Mouse (Mus musculus) layer of hippocampus, adult 2 months (tissue): Measurements from ENCODE around the gene Lrrn4. TPM values are rescaled to one million over a fixed set of nuclear protein-coding genes. Genes with fewer than 3 reads are reported as not detected.

Source experiments
- DNase-seq, 2 experiments: peaks; one replicate each; pipeline ENCODE4 v3.0.0; 2022; ENCODE audit warnings: low spot score in 2 of 2
- H3K27ac ChIP-seq: fragments of 200-600 bp; 2 replicates; pipeline ENCODE4 v1.8.1; 2022
- H3K4me3 ChIP-seq: fragments of 200-600 bp; 2 replicates; pipeline ENCODE4 v1.8.1; 2022; ENCODE audit warnings: mild to moderate bottlenecking
- CTCF ChIP-seq: fragments of 200-600 bp; conservative IDR thresholded peaks from 2 replicates; pipeline ENCODE4 v1.8.1; 2022; ENCODE audit warnings: antibody characterized with exemption, mild to moderate bottlenecking, moderate library complexity
- total RNA-seq, 2 experiments: library from RNA; stranded (reverse); gene quantifications; 2 replicates each; pipeline ENCODE4 v1.2.3; 2021

Lrrn4 gene
- total RNA-seq, 2 experiments from 2014 or later, result 0.93 to 1.1 TPM

- Histone ChIP-seq H3K4me3 (no peak overlapping the region), H3K27ac (no peak overlapping the region)
- TF ChIP-seq CTCF, result no peak
- no peak for DNase-seq
Observed at GRCm38 (mm10) chr2:132900596-132900995, 19.9 kb upstream of the Lrrn4 start.

GRCm38 (mm10) chr2:132898211-132898610 is 17.5 kb upstream of the Lrrn4 start:
- DNase-seq, result no peak
- Histone ChIP-seq H3K27ac (no peak overlapping the region), H3K4me3 (no peak overlapping the region)
- TF ChIP-seq CTCF, result no peak

- no peak overlapping the region for H3K4me3 ChIP-seq
- no peak for TF ChIP-seq CTCF
- peak overlapping the region; percentile 69 for H3K27ac ChIP-seq
- peak in 1 of 2 experiments; percentile 23 for DNase-seq
Observed at GRCm38 (mm10) chr2:132893826-132894225, 13.1 kb upstream of the Lrrn4 start.

GRCm38 (mm10) chr2:132885312-132885711 is 4.6 kb upstream of the Lrrn4 start:
- TF ChIP-seq CTCF, result no peak
- no peak for DNase-seq
- Histone ChIP-seq H3K4me3 (no peak overlapping the region), H3K27ac (no peak overlapping the region)

GRCm38 (mm10) chr2:132884303-132884967 is 3.7 kb upstream of the Lrrn4 start:
- no peak overlapping the region for H3K4me3 ChIP-seq
- no peak for DNase-seq
- no peak overlapping the region for H3K27ac ChIP-seq
- no peak for TF ChIP-seq CTCF

GRCm38 (mm10) chr2:132879261-132880044 is 1.2 kb downstream of the Lrrn4 start:
- Histone ChIP-seq H3K27ac (peak overlapping the region; percentile 28; the same call in 1 of the 2 replicates), H3K4me3 (peak overlapping the region; percentile 57)
- TF ChIP-seq CTCF, result no peak
- DNase-seq, result no peak

GRCm38 (mm10) chr2:132876991-132877390 is 3.7 kb downstream of the Lrrn4 start:
- no peak for TF ChIP-seq CTCF
- Histone ChIP-seq H3K4me3 (no peak overlapping the region), H3K27ac (no peak overlapping the region)
- DNase-seq, result no peak

GRCm38 (mm10) chr2:132873657-132874326 is 6.9 kb downstream of the Lrrn4 start:
- no peak for DNase-seq
- TF ChIP-seq CTCF, result no peak
- H3K4me3 ChIP-seq, result no peak overlapping the region
- no peak overlapping the region for H3K27ac ChIP-seq

- TF ChIP-seq CTCF, result no peak
- H3K4me3 ChIP-seq, result no peak overlapping the region
- no peak for DNase-seq
- no peak overlapping the region for H3K27ac ChIP-seq
Observed at GRCm38 (mm10) chr2:132871663-132872062, 9.0 kb downstream of the Lrrn4 start.

- Histone ChIP-seq H3K4me3 (no peak overlapping the region), H3K27ac (no peak overlapping the region)
- no peak for TF ChIP-seq CTCF
- DNase-seq, result no peak
Observed at GRCm38 (mm10) chr2:132870286-132870685, 10.4 kb downstream of the Lrrn4 start.

GRCm38 (mm10) chr2:132869682-132870081 is 11.0 kb downstream of the Lrrn4 start:
- no peak for TF ChIP-seq CTCF
- H3K27ac ChIP-seq, result no peak overlapping the region
- no peak for DNase-seq
- no peak overlapping the region for H3K4me3 ChIP-seq

- Histone ChIP-seq H3K4me3 (no peak overlapping the region), H3K27ac (no peak overlapping the region)
- TF ChIP-seq CTCF, result no peak
- no peak for DNase-seq
Observed at GRCm38 (mm10) chr2:132867521-132867920, 13.2 kb downstream of the Lrrn4 start.

GRCm38 (mm10) chr2:132863325-132863724 is 17.4 kb downstream of the Lrrn4 start:
- DNase-seq, result no peak
- Histone ChIP-seq H3K27ac (no peak overlapping the region), H3K4me3 (no peak overlapping the region)
- no peak for TF ChIP-seq CTCF
